Mouse (Mus musculus) cerebellum, postnatal 25 days (tissue): ENCODE measurements at regions not wholly inside any gene's neighbourhood (a gene's known extent, or its start where the extent isn't known, plus 50 kb on each side); places are given as distances from the start of the nearest gene placed in this dataset.
A peak's percentile ranks its signal among the peaks of the same experiment; 100 is the strongest.

Experiments used
- DNase-seq, 2 experiments: peaks; one replicate each; pipeline ENCODE4 v3.0.0; 2021; ENCODE audit warnings: mixed read lengths in 2 of 2

- DNase-seq = no peak
These were observed 2113.7 kb upstream of the 5930422O12Rik start for GRCm38 (mm10) chr8:31314692-31315358.

DNA sequence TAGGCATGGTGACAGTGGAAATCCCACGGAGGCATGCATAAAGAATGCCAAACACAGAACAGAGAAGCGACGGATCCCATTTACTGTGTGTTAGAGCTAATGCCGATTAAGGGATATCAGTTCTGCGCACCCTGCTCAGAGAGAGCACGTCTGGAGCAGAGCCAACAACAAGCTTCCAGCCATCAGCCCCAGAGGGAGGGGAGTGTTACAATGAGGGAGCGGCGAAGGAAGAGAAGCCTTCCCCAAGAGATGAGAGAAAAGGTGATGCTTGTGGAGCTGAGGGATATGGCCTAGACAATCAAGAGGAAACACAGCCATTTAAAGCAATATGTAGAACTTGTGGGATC lies 2113.2 kb upstream of the 5930422O12Rik start:
- peak in 1 of 2 experiments; percentile 36 for DNase-seq

DNA sequence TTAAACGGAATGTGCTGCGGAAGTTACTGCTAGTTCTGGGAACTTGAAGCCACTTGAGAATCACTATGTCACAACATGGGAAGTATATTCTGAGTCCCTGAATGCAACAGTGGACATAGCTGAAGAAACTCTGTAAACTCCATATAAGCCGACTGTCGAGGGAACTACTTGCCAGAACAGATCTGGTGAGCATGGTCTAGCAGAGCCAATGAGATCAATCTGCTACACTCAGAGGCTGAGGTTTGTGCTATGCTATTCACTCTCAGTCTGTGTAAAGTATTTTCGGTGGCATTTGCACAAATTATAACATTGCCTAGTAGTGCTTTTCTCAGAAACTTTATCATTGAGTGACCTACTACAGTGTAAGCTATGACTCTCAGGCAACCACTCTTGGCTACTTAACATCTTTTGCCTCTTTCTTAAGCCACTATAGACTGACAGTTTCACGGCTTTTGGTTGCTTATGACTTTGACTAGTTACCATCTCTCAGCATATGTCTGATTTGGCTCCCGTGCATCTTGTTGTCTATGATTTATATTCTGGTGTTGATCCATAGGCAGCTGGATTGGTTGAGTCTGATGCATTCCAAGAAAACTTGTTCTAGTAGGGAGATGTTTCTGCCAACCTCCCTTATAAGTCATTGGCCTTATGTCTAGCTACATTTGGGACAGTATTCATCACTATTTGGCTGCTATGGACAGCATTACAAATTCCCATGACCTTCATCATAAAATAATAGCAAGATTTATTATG lies 2094.8 kb upstream of the 5930422O12Rik start:
- DNase-seq = no peak

DNA sequence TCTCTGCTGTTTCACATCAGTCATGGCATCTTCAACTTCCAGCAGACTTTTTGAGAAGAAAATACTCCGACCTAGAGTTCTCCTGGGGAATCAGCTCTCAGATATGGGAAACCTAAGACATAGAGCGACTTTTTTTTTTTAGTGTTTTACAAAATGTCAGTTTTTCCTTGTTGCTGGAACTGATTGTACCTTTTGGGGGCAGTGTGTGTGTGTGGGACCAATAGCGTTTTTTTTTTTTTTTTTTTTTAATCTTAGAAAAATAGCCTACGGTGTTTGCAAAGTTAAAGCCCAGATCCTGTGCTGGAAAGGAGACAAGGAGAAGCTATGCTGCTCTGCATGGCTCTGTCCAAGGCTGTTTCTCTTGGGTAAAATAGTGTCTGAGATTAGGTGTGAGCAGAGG lies 2080.0 kb upstream of the 5930422O12Rik start:
- no peak for DNase-seq

DNA sequence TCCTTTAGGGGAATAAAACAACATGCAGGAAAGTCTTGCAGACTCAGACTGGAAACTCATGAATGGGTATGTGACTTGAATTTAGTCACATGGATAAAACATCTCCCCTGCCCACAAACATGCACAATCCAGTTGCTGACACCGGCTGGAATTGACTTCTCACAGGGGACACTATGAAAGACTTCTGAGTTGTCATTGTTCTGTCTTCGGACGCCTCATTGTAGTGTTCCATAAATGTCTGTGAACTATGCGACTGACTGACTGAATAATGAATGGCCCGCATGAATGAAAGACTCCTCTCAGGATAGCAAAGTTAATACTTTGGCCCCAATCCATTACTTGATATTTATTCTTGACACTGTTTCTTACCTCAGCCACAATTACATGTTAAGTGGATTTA lies 2058.9 kb upstream of the 5930422O12Rik start:
- no peak for DNase-seq

DNA sequence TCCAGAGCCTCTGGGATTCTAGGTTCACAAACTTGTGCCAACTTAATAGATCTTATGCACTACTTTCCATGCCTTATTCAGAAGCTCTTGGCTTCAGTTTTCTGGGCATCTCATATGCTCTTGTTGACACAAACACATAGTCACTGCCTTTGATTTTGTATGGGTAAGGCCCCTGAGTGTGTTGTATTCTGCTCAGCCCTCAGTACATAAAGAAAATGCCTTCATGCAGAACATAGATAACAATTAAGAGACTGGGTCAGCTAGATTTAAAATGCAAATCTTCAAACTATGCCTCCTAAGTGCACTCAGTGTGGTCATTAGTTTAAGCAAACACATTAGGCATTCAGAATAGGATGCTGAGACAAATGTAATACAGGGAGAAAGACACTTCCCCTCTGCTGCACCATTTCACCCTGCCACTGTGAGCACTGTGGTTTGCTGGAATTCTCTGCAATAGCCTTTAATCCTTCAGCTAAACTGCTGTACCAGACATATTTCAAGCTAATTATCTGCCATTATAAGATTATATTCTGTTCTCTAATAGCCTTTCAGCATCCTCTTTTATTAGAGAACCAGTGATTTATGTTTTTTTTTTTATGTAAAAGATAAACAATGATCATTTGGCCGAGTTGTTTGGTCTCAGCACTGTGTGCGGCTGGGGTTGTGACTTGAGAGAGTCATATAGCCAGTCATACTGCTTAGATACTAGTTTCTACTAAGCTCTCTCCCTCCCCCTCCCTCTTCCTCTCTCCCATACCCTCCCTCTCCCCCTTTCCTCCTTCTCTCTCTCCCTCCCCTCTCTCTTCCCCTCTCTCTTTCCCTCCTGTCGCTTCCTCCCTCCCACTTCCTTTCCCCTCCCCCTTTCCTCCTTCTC lies 2058.1 kb upstream of the 5930422O12Rik start:
- no peak for DNase-seq

DNA sequence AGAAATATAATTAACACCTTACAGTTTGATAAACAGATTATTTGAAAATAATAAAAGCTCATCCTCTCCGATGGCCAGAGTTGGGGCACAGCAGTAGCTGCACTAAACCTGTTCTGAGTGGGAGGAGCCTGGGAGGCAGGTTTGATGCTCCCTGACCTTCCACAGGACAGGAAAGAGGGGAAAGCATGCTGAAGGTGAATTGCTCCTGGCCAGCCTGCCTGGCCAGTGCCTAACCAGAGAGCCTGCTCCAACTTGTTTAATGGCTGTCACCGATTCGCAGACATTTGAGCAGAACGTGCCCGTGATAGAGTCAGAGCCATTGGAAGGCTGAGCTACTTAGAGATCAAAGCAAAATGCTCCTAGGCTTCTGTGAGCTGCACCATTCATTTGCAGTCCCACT lies 2056.9 kb upstream of the 5930422O12Rik start:
- no peak for DNase-seq

GRCm38 (mm10) chr8:31372397-31372796 lies 2056.1 kb upstream of the 5930422O12Rik start:
- no peak for DNase-seq

GRCm38 (mm10) chr8:31373140-31373787 lies 2055.2 kb upstream of the 5930422O12Rik start:
- no peak for DNase-seq

DNA sequence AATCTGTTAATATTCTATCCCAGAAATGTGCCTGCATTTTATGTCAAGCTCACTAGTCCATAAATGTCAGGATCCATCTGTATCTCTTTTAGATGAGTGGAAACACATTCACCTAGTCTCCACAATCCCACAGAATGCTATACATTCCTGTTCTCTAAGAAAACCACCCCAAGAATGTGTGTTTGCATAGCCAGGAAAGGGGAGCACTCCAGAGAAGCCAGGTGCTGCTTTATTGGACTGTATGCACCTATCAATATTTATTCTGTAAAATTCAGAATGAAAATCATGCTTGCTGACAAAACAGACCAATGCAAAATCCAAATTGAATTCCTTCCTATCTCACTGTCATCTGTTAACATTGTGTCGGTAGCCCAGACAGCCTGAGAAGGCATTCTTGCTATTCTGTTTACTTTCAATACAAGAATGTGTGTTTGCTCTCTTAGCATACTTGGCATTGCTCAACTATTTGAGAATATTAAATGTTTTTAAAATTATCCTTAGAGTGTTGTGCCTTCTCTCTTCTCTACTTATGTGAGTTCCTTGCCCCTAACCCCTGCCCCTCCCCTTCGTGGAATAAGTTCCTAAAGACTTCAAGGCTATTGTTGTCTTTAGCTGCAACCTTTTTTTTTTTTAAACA lies 2050.7 kb upstream of the 5930422O12Rik start:
- no peak for DNase-seq

GRCm38 (mm10) chr8:31404811-31405210 lies 2023.7 kb upstream of the 5930422O12Rik start:
- no peak for DNase-seq

- no peak for DNase-seq
These were observed 2006.3 kb upstream of the 5930422O12Rik start for GRCm38 (mm10) chr8:31422241-31422640.

GRCm38 (mm10) chr8:31427706-31428105 lies 2000.8 kb upstream of the 5930422O12Rik start:
- no peak for DNase-seq

- DNase-seq = no peak
These were observed 1991.9 kb upstream of the 5930422O12Rik start for GRCm38 (mm10) chr8:31436445-31437191.

GRCm38 (mm10) chr8:31444834-31445233 lies 1983.7 kb upstream of the 5930422O12Rik start:
- DNase-seq = no peak

- no peak for DNase-seq
These were observed 1980.5 kb upstream of the 5930422O12Rik start for GRCm38 (mm10) chr8:31447984-31448383.

DNA sequence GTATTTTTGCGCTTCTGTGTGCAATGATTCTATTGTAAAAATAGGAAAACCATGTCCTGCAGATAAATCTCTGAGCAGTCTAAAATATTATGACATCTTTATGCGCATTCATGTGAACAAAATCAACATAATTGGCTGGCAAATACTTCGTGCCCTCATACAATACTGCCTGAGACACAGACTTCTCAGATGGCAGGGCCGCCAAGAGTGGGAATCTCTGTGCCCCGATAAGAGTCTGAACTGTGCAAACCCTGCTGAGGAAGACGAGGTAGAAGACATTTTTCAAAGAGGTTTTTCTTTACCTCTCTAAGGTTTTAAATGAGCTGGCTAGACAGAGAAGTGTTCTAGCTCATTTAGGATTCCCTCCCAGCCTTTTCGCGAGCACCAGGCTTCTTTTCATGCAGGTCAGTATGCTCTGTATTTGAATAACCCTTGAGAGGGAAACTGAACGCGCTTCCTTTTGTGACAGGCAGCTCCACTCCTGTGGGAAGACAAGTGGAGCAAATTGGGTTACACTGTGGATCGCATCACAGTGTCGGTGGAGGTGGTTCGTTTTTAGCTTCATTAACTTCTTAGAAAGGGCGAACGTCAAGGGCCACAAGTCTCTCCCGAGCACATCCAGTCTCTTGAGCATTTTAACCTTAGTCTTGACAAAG lies 1973.6 kb upstream of the 5930422O12Rik start:
- no peak for DNase-seq

DNA sequence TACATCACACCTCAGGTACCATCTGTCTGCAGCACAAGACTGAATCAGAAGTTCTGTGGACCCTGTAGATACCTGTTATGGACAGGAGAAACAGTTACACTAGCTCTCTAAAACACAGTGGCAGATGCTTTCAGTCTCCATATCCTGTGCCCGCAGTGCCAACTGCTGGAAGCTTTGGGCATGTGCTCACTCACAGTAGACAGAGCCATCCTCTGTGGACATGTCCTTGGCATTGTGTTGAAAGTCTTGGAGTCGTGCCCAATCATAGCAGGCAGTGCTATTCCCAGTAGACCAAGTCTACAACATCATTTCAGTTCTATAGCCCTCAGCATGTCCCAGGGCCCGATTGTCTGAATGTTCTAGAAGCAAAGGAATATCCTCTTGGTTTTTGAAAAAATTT lies 1968.2 kb upstream of the 5930422O12Rik start:
- peak; percentile 62 to 76 for DNase-seq
